15 mouse cellular contexts compared by ENCODE assay signal in the genomic region with DNA sequence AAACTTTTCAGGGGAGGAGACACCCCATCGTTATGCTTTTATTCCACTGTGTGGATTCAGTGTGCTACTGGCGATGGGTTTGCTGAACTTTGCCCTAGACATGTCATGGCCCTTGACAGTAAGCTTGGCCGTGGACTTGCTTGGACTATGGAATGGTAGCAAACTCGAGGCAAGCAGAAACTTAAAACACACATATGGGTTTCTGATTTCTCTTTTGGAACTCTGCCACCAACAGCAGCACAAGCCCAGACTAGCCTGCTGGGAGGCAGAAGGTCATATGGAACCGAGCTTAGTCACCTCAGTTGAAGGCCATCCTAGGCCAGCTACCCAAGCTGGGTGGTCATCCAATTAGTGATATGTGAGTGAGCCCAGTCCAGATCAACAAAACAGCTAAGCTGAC.
DNase-seq lines count a peak whose midpoint lies in the region; ATAC-seq and TF ChIP-seq lines count a peak whose summit lies in the region.
"Had no signal": no experiment of that assay in that cellular context is flagged by ENCODE, and none has a peak within 500 bp of the region (broad histone marks: within the 10 kb centered on the region; RNA-seq: fewer than 3 reads in every experiment).

No protein-coding gene starts in this region.

- H3K27me3 ChIP-seq in embryonic facial prominence, embryonic 14.5 days (replicated peaks; ENCODE audit: control insufficient read depth, insufficient read depth, low read length) = no peaks in the 10 kb centered on the region
- H3K27me3 ChIP-seq in embryonic facial prominence, embryonic 10.5 days (replicated peaks; ENCODE audit: low read depth, poor library complexity, severe bottlenecking) = no peaks in the 10 kb centered on the region
- no peaks in the 10 kb centered on the region for H3K27me3 ChIP-seq in liver, adult 2 months (ENCODE audit: control insufficient read depth, insufficient read depth, low read length)
- peaks cover 53% of the 10 kb centered on the region for H3K27me3 ChIP-seq in liver, embryonic 12.5 days (replicated peaks)
- H3K27me3 ChIP-seq: heart, embryonic 15.5 days had no signal

- H3K79me2 ChIP-seq in liver, adult 2 months (ENCODE audit: control insufficient read depth, insufficient read depth, low read length) = no peaks in the 10 kb centered on the region

- no peak overlapping the region for H3K4me3 ChIP-seq in embryonic facial prominence, embryonic 14.5 days (ENCODE audit: low read depth, low read length)
- no peak overlapping the region for H3K4me3 ChIP-seq in embryonic facial prominence, embryonic 10.5 days
- H3K4me3 ChIP-seq in liver, adult 2 months (ENCODE audit: insufficient read depth, low read depth, low read length) = no peak overlapping the region
- no peak overlapping the region for H3K4me3 ChIP-seq in liver, embryonic 12.5 days
- H3K4me3 ChIP-seq: erythroblast, embryonic 14.5 days; heart, embryonic 15.5 days; megakaryocyte, embryonic 14.5 days had no signal

- H3K9ac ChIP-seq in embryonic facial prominence, embryonic 14.5 days (ENCODE audit: low read depth, low read length) = no peak overlapping the region
- H3K9ac ChIP-seq in liver, adult 2 months (ENCODE audit: low read depth, low read length) = no peak overlapping the region
- no peak overlapping the region for H3K9ac ChIP-seq in liver, embryonic 12.5 days
- H3K9ac ChIP-seq: forebrain, postnatal 0 days; heart, embryonic 15.5 days had no signal

- H3K36me3 ChIP-seq in embryonic facial prominence, embryonic 14.5 days (ENCODE audit: control insufficient read depth, insufficient read depth, low read length) = no peaks in the 10 kb centered on the region
- H3K36me3 ChIP-seq in embryonic facial prominence, embryonic 10.5 days (replicated peaks) = no peaks in the 10 kb centered on the region
- no peaks in the 10 kb centered on the region for H3K36me3 ChIP-seq in liver, adult 2 months (ENCODE audit: control insufficient read depth, insufficient read depth, low read length)
- H3K36me3 ChIP-seq in liver, embryonic 12.5 days = no peaks in the 10 kb centered on the region
- H3K36me3 ChIP-seq: heart, embryonic 15.5 days had no signal

- H3K27ac ChIP-seq in embryonic facial prominence, embryonic 14.5 days (replicated peaks; ENCODE audit: low read depth, low read length) = no peak overlapping the region
- H3K27ac ChIP-seq in embryonic facial prominence, embryonic 10.5 days (replicated peaks) = no peak overlapping the region
- H3K27ac ChIP-seq in liver, adult 2 months (replicated peaks; ENCODE audit: insufficient read depth, low read depth, low read length) = no peak overlapping the region
- no peak overlapping the region for H3K27ac ChIP-seq in liver, embryonic 12.5 days
- H3K27ac ChIP-seq: heart, embryonic 15.5 days had no signal

- 50% methylated on average over 5 of the region's 5 CpGs for WGBS in embryonic facial prominence, embryonic 14.5 days
- 79% methylated on average over 5 of the region's 5 CpGs for WGBS in embryonic facial prominence, embryonic 10.5 days
- 11% methylated on average over 5 of the region's 5 CpGs for WGBS in liver, adult 2 months
- WGBS in liver, embryonic 12.5 days (ENCODE audit: insufficient replicate concordance) = 53% methylated on average over 5 of the region's 5 CpGs

- H3K4me2 ChIP-seq in embryonic facial prominence, embryonic 14.5 days (ENCODE audit: low read depth, low read length) = no peak overlapping the region
- H3K4me2 ChIP-seq in liver, embryonic 12.5 days = no peak overlapping the region
- H3K4me2 ChIP-seq: heart, embryonic 15.5 days had no signal

- TF ChIP-seq CTCF in liver, adult 2 months (IDR thresholded peaks at IDR 0.05; ENCODE audit: low read depth, low read length) = no peak

- no peak for TF ChIP-seq POLR2A in liver, adult 2 months (IDR thresholded peaks at IDR 0.05; ENCODE audit: extremely low read depth, insufficient read depth, low read length)

- peaks cover 3% of the 10 kb centered on the region; the same call in 1 of the 2 replicates for H3K4me1 ChIP-seq in embryonic facial prominence, embryonic 14.5 days (ENCODE audit: control insufficient read depth, insufficient read depth, low read length)
- no peaks in the 10 kb centered on the region for H3K4me1 ChIP-seq in embryonic facial prominence, embryonic 10.5 days
- peaks cover 7% of the 10 kb centered on the region for H3K4me1 ChIP-seq in liver, adult 2 months (ENCODE audit: control insufficient read depth, insufficient read depth, low read length)
- H3K4me1 ChIP-seq in liver, embryonic 12.5 days = peaks cover 5% of the 10 kb centered on the region
- H3K4me1 ChIP-seq: heart, embryonic 15.5 days had no signal

- ATAC-seq in embryonic facial prominence, embryonic 14.5 days (ENCODE audit: low read depth) = no peak
- no peak for ATAC-seq in liver, embryonic 12.5 days
- ATAC-seq: forebrain, postnatal 0 days had no signal

- no peaks in the 10 kb centered on the region for H3K9me3 ChIP-seq in embryonic facial prominence, embryonic 14.5 days (ENCODE audit: control insufficient read depth, low read length)
- H3K9me3 ChIP-seq in embryonic facial prominence, embryonic 10.5 days = no peaks in the 10 kb centered on the region
- no peaks in the 10 kb centered on the region for H3K9me3 ChIP-seq in liver, embryonic 12.5 days (replicated peaks)
- H3K9me3 ChIP-seq: heart, embryonic 15.5 days had no signal

- DNase-seq in embryonic facial prominence, embryonic 14.5 days (ENCODE audit: low spot score) = peak; percentile 41
- DNase-seq in embryonic facial prominence, embryonic 10.5 days (ENCODE audit: low spot score) = no peak
- peak; percentile 84 for DNase-seq in liver, adult 2 months (ENCODE audit: extremely low read depth, low read depth, low spot score)
- peak; percentile 45 for DNase-seq in 3T3-L1 (ENCODE audit: low read depth, low spot score)
- DNase-seq in adrenal gland, postnatal 25 days = peak; percentile 16
- DNase-seq in layer of hippocampus, postnatal 36 days = no peak
- DNase-seq in layer of hippocampus, postnatal 14 days (ENCODE audit: low spot score in 2 of 2) = no peak
- DNase-seq: cerebellum, adult 18-20 months; forebrain, postnatal 0 days; right cerebral cortex, postnatal 14 days; thymus, adult 18-20 months had no signal

Comparison
In these comparisons a context has a peak if more than half of its experiments do, and no peak if none do; other contexts are left out.
1. DNase-seq: peak in embryonic facial prominence, embryonic 14.5 days (single experiment), liver, adult 2 months (single experiment), 3T3-L1 (single experiment) and adrenal gland, postnatal 25 days (single experiment); none in embryonic facial prominence, embryonic 10.5 days (single experiment), layer of hippocampus, postnatal 36 days (0 of 2) and layer of hippocampus, postnatal 14 days (0 of 2).